Mouse (Mus musculus) CH12.LX (cell line): ENCODE measurements around the gene Ppil1. TPM values are rescaled to one million over a fixed set of nuclear protein-coding genes. Genes with fewer than 3 reads are reported as not detected.

Source experiments
- DNase-seq: peaks from one replicate; pipeline ENCODE4 v3.0.0-alpha.2; 2013; ENCODE audit errors: extremely low read depth
- H3K27ac ChIP-seq: 2 replicates; pipeline ENCODE4 v1.5.1; 2012; ENCODE audit warnings: low read depth, mild to moderate bottlenecking, control low read depth, moderate library complexity; ENCODE audit not compliant: insufficient read depth
- H3K27me3 ChIP-seq: replicated peaks from 2 replicates; pipeline ENCODE3; 2012; ENCODE audit warnings: inconsistent platforms
- H3K36me3 ChIP-seq, 2 experiments: replicated peaks in 1 of 2; 2 replicates each; pipeline versions ENCODE3 to v1.6.1; 2012; ENCODE audit warnings: inconsistent platforms in 1 of 2, low read length in 1 of 2, mild to moderate bottlenecking in 1 of 2, mixed read lengths in 1 of 2, moderate library complexity in 1 of 2; ENCODE audit not compliant: control insufficient read depth in 1 of 2, insufficient read depth in 1 of 2
- H3K4me1 ChIP-seq, 2 experiments: 2 replicates each; pipeline ENCODE4 v1.6.1; 2012; ENCODE audit warnings: inconsistent platforms in 1 of 2, moderate library complexity in 1 of 2; ENCODE audit not compliant: insufficient read depth in 2 of 2, control insufficient read depth in 1 of 2
- H3K4me2 ChIP-seq: 2 replicates; pipeline ENCODE4 v1.6.1; 2012; ENCODE audit warnings: low read depth, mild to moderate bottlenecking, control low read depth; ENCODE audit not compliant: poor library complexity, insufficient read depth, severe bottlenecking
- H3K4me3 ChIP-seq, 3 experiments: fragments of 150-350 bp in 1 of 3; sonication (generic) in 1 of 3; replicated peaks in 1 of 3; 2 replicates each; pipeline versions ENCODE3 to v1.5.1; 2011 to 2012; ENCODE audit warnings: low read depth in 2 of 3, low read length in 2 of 3, mild to moderate bottlenecking in 2 of 3, moderate library complexity in 2 of 3, control low read depth in 1 of 3, improper control_type of control experiment in 1 of 3, inconsistent platforms in 1 of 3, mixed read lengths in 1 of 3; ENCODE audit not compliant: poor library complexity in 1 of 3
- H3K79me2 ChIP-seq: replicated peaks from 2 replicates; pipeline ENCODE4 v1.6.1; 2012; ENCODE audit warnings: mild to moderate bottlenecking, moderate library complexity; ENCODE audit not compliant: control insufficient read depth, poor library complexity, insufficient read depth, severe bottlenecking; ENCODE audit errors: extremely low read depth
- H3K9ac ChIP-seq: 2 replicates; pipeline ENCODE4 v1.6.1; 2012; ENCODE audit warnings: low read depth, mild to moderate bottlenecking, control low read depth, moderate library complexity; ENCODE audit not compliant: insufficient read depth
- H3K9me3 ChIP-seq: replicated peaks from 2 replicates; pipeline ENCODE3; 2012; ENCODE audit warnings: low read length, inconsistent platforms, mixed read lengths
- CTCF ChIP-seq, 2 experiments: IDR thresholded peaks in 1 of 2; conservative IDR thresholded peaks in 1 of 2; 2 replicates each; pipeline ENCODE4 v1.5.1; 2011 to 2012; ENCODE audit warnings: low read depth in 2 of 2, low read length in 2 of 2, improper control_type of control experiment in 1 of 2, inconsistent platforms in 1 of 2, mild to moderate bottlenecking in 1 of 2, moderate library complexity in 1 of 2
- E2F4 ChIP-seq: IDR thresholded peaks from 2 replicates; pipeline ENCODE4 v1.6.1; 2011; ENCODE audit warnings: low read depth, low read length, improper control_type of control experiment; ENCODE audit not compliant: insufficient replicate concordance
- EP300 ChIP-seq: IDR thresholded peaks from 2 replicates; pipeline ENCODE4 v1.6.1; 2011; ENCODE audit warnings: low read length, improper control_type of control experiment
- GABPA ChIP-seq: IDR thresholded peaks from 2 replicates; pipeline ENCODE4 v1.6.1; 2012; ENCODE audit warnings: low read depth, low read length, improper control_type of control experiment, inconsistent platforms; ENCODE audit not compliant: insufficient replicate concordance
- IRF4 ChIP-seq: IDR thresholded peaks from 2 replicates; pipeline ENCODE4 v1.6.1; 2014; ENCODE audit warnings: low read depth, mild to moderate bottlenecking, inconsistent platforms, low read length, improper control_type of control experiment
- KAT2A ChIP-seq: IDR thresholded peaks from 2 replicates; pipeline ENCODE4 v1.6.1; 2012; ENCODE audit warnings: low read length, improper control_type of control experiment, inconsistent platforms; ENCODE audit not compliant: insufficient replicate concordance
- MAFK ChIP-seq: IDR thresholded peaks from 2 replicates; pipeline ENCODE4 v1.6.1; 2011; ENCODE audit warnings: low read length, improper control_type of control experiment; ENCODE audit not compliant: insufficient replicate concordance
- MEF2A ChIP-seq: IDR thresholded peaks from 2 replicates; pipeline ENCODE4 v1.6.1; 2014; ENCODE audit warnings: low read depth, mild to moderate bottlenecking, inconsistent platforms, low read length, improper control_type of control experiment, borderline replicate concordance
- MXI1 ChIP-seq: IDR thresholded peaks from 2 replicates; pipeline ENCODE4 v1.6.1; 2011; ENCODE audit warnings: mild to moderate bottlenecking, low read depth, low read length, improper control_type of control experiment
- POLR2A ChIP-seq: IDR thresholded peaks from 2 replicates; pipeline ENCODE4 v1.6.1; 2011; ENCODE audit warnings: low read depth, mild to moderate bottlenecking, improper control_type of control experiment, low read length
- POLR2AphosphoS2 ChIP-seq: IDR thresholded peaks from 2 replicates; pipeline ENCODE4 v1.6.1; 2011; ENCODE audit warnings: low read depth, low read length, improper control_type of control experiment
- RAD21 ChIP-seq: IDR thresholded peaks from 2 replicates; pipeline ENCODE4 v1.6.1; 2011; ENCODE audit warnings: low read depth, mild to moderate bottlenecking, low read length, improper control_type of control experiment, moderate library complexity
- RCOR1 ChIP-seq: conservative IDR thresholded peaks from 2 replicates; pipeline ENCODE4 v1.6.1; 2012; ENCODE audit warnings: low read depth, mild to moderate bottlenecking, inconsistent platforms, low read length, improper control_type of control experiment
- TBP ChIP-seq: conservative IDR thresholded peaks from 2 replicates; pipeline ENCODE4 v1.6.1; 2011; ENCODE audit warnings: low read depth, low read length, improper control_type of control experiment
- UBTF ChIP-seq: IDR thresholded peaks from 2 replicates; pipeline ENCODE4 v1.6.1; 2012; ENCODE audit warnings: low read depth, mild to moderate bottlenecking, inconsistent platforms, low read length, improper control_type of control experiment, moderate library complexity
- USF1 ChIP-seq: IDR thresholded peaks from 2 replicates; pipeline ENCODE4 v1.6.1; 2014; ENCODE audit warnings: low read depth, mild to moderate bottlenecking, inconsistent platforms, low read length, improper control_type of control experiment
- USF2 ChIP-seq: conservative IDR thresholded peaks from 2 replicates; pipeline ENCODE4 v1.6.1; 2011; ENCODE audit warnings: low read depth, low read length, improper control_type of control experiment
- ZC3H11A ChIP-seq: IDR thresholded peaks from 2 replicates; pipeline ENCODE4 v1.6.1; 2012; ENCODE audit warnings: low read depth, mild to moderate bottlenecking, inconsistent platforms, low read length, improper control_type of control experiment
- ZKSCAN1 ChIP-seq: IDR thresholded peaks from 2 replicates; pipeline ENCODE4 v1.6.1; 2012; ENCODE audit warnings: low read depth, inconsistent platforms, low read length, improper control_type of control experiment, borderline replicate concordance
- ZMIZ1 ChIP-seq: IDR thresholded peaks from 2 replicates; pipeline ENCODE4 v1.6.1; 2012; ENCODE audit warnings: low read depth, mild to moderate bottlenecking, inconsistent platforms, low read length, improper control_type of control experiment
- ZNF384 ChIP-seq: IDR thresholded peaks from 2 replicates; pipeline ENCODE4 v1.6.1; 2012; ENCODE audit warnings: low read depth, low read length, improper control_type of control experiment, inconsistent platforms
- dilution Hi-C: fragments of 300-500 bp; cut with MboI; formaldehyde crosslinking; loops from 2 replicates; pipeline ENCODE4 v1.14.3; 2020; ENCODE audit warnings: low sequenced_read_pairs; ENCODE audit not compliant: extremely low pct_unique_long_range_greater_than_20kb, extremely low pct_ligation_motif_present
- in situ Hi-C: fragments of 300-500 bp; cut with MboI; formaldehyde crosslinking; loops from 3 replicates; pipeline ENCODE4 v1.14.3; 2019; ENCODE audit warnings: low sequenced_read_pairs, low pct_ligation_motif_present, low pct_unique_long_range_greater_than_20kb, mixed read lengths
- polyA plus RNA-seq: library from polyadenylated mRNA; unstranded; fragments of >175 nt; gene quantifications from 2 replicates; pipeline ENCODE4 v1.2.1, GENCODE M21; 2012; ENCODE audit warnings: low read depth; ENCODE audit not compliant: insufficient read length
- total RNA-seq, 2 experiments: library from RNA; depleted of rRNA; stranded (reverse); fragments of 300-350 nt in 1 of 2; fragments of >200 nt in 1 of 2; gene quantifications; 2 replicates each; pipeline ENCODE4 v1.2.3; 2012 to 2014

Gene Ppil1
- total and polyA plus RNA-seq, 3 experiments = 97.2 to 143 (median 107) TPM

- no peak for TF ChIP-seq GABPA
- peak; percentile 91 for TF ChIP-seq RAD21
- peak; percentile 88 for TF ChIP-seq ZC3H11A
- no peak for TF ChIP-seq EP300
- no peak for TF ChIP-seq UBTF
- no peak for TF ChIP-seq RCOR1
- TF ChIP-seq POLR2AphosphoS2 = no peak
- no peak for TF ChIP-seq KAT2A
- no peak for TF ChIP-seq USF1
- no peak for TF ChIP-seq MAFK
- TF ChIP-seq ZMIZ1 = no peak
- no peak for TF ChIP-seq USF2
- TF ChIP-seq ZNF384 = 0 out of 2 replicates have a peak, but pooled peaks have one; percentile 19
- peak; percentile 77 for TF ChIP-seq IRF4
- no peak for TF ChIP-seq MXI1
Measured at GRCm38 (mm10) chr17:29246602-29247001, 17.4 kb downstream of the Ppil1 start (continued).

GRCm38 (mm10) chr17:29245725-29246124 lies 18.3 kb downstream of the Ppil1 start:
- DNase-seq = no peak
- in situ Hi-C loops (loop anchor here (5.0 kb wide), 1 partner anchor 198 kb away; no protein-coding TSS in a partner anchor), dilution Hi-C loops (no loop called here)
- Histone ChIP-seq H3K27ac (no peak overlapping the region), H3K4me2 (no peak overlapping the region), H3K27me3 (no peaks in the 10 kb centered on the region), H3K36me3 (peaks cover 17 to 31% of the 10 kb centered on the region in 2 experiments), H3K4me1 (peaks cover 9 to 14% of the 10 kb centered on the region in 2 experiments; a peak in 3 of 4 replicates), H3K79me2 (no peaks in the 10 kb centered on the region), H3K9me3 (no peaks in the 10 kb centered on the region), H3K9ac (no peak overlapping the region), H3K4me3 (no peak overlapping the region)
- TF ChIP-seq E2F4 (no peak), EP300 (no peak), CTCF (conservative IDR thresholded peaks at IDR 0.05 in 1 of 2, IDR thresholded peaks at IDR 0.05 in 1 of 2; ENCODE audit: low read depth in 2 of 2, low read length in 2 of 2) (no peak), TBP (no peak), GABPA (no peak), ZKSCAN1 (no peak), MEF2A (no peak), ZNF384 (no peak), RAD21 (no peak), POLR2A (no peak)
